Mouse (Mus musculus) embryonic facial prominence, embryonic 13.5 days (tissue): ENCODE results near the gene Scrn3. TPM values are rescaled to one million over a fixed set of nuclear protein-coding genes. Genes with fewer than 3 reads are reported as not detected.

ENCODE experiments used
- ATAC-seq: fragments of 200-750 bp; cut with Nextera tagmentation; 2 replicates; pipeline ENCODE4 v1.8.0; 2017; ENCODE audit warnings: low read depth; ENCODE audit not compliant: insufficient number of reproducible peaks, insufficient read depth, low FRiP score, low TSS enrichment
- H3K27ac ChIP-seq: fragments of 300-500 bp; sonication (generic); 2 replicates; pipeline ENCODE4 v1.5.1; 2015; ENCODE audit warnings: moderate library complexity, mild to moderate bottlenecking, inconsistent platforms
- H3K27me3 ChIP-seq: fragments of 300-500 bp; sonication (generic); 2 replicates; pipeline ENCODE4 v1.6.1; 2015; ENCODE audit warnings: mild to moderate bottlenecking, inconsistent platforms
- H3K36me3 ChIP-seq: fragments of 300-500 bp; sonication (generic); 2 replicates; pipeline ENCODE4 v1.6.1; 2015; ENCODE audit warnings: mild to moderate bottlenecking, inconsistent platforms
- H3K4me1 ChIP-seq: fragments of 300-500 bp; sonication (generic); 2 replicates; pipeline ENCODE4 v1.6.1; 2015; ENCODE audit warnings: inconsistent platforms
- H3K4me2 ChIP-seq: fragments of 300-500 bp; sonication (generic); 2 replicates; pipeline ENCODE4 v1.6.1; 2015; ENCODE audit warnings: moderate library complexity, mild to moderate bottlenecking, inconsistent platforms
- H3K4me3 ChIP-seq: fragments of 300-500 bp; sonication (generic); 2 replicates; pipeline ENCODE4 v1.5.1; 2015; ENCODE audit warnings: mild to moderate bottlenecking, inconsistent platforms
- H3K9ac ChIP-seq: fragments of 300-500 bp; sonication (generic); 2 replicates; pipeline ENCODE4 v1.6.1; 2015; ENCODE audit warnings: mild to moderate bottlenecking, inconsistent platforms
- H3K9me3 ChIP-seq: fragments of 300-500 bp; sonication (generic); 2 replicates; pipeline ENCODE4 v1.6.1; 2016; ENCODE audit warnings: inconsistent platforms
- WGBS: fragments of 180-500 bp; shearing (Covaris S2); methylation state at CpG from one replicate; pipeline ENCODE4 v1.1.7; 2015; ENCODE audit warnings: mixed read lengths; 5-methylcytosine and 5-hydroxymethylcytosine counted together
- polyA plus RNA-seq: library from polyadenylated mRNA; unstranded; fragments of >200 nt; fragmentation: Nextera tagmentation; extraction: Ambion mirVana; gene quantifications from 2 replicates; pipeline ENCODE4 v1.2.1, GENCODE M21; 2015

Gene Scrn3
- polyA plus RNA-seq, 1 experiment from 2014 or later = 15.0 TPM

- under 1% methylated on average over 17 of the region's 17 CpGs for WGBS
- ATAC-seq = no peak
- Histone ChIP-seq H3K9me3 (no peaks in the 10 kb centered on the region), H3K9ac (no peak overlapping the region), H3K4me3 (peak overlapping the region; percentile 18), H3K36me3 (no peaks in the 10 kb centered on the region), H3K27ac (no peak overlapping the region), H3K4me1 (peaks cover 55% of the 10 kb centered on the region), H3K4me2 (peak overlapping the region; percentile 24), H3K27me3 (peaks cover 95% of the 10 kb centered on the region)
Measured at GRCm38 (mm10) chr2:73269666-73270065, 42.7 kb upstream of the Scrn3 start.

DNA sequence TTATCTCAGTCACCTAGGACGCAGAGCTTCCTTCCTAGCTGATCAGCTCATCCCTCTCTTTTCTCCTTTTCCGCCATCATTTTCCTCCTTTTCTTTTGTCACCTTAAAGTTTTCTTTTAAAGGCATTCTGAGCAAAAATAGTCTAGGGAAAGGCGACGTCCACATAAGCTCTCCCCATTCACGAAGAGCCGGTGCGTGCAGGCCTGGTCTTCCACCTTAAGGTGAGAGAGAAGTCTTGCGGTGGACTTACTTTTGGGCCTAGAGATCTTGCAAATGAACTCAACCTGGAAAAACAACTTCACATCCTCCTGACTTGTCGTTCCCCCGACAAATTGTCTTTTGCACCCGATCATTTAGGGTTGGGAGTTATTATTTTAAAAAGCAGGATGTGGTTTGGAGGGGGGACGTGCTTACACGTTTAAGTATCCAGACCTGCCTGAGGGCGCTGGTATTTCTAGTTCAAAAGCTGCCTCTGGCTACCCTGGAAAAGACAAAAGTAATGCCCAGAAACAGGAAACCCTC, 42.3 kb upstream of the Scrn3 start:
- H3K9me3 ChIP-seq = no peaks in the 10 kb centered on the region
- no peaks in the 10 kb centered on the region for H3K36me3 ChIP-seq
- no peak overlapping the region for H3K9ac ChIP-seq
- H3K4me2 ChIP-seq = peak overlapping the region; percentile 67
- peak overlapping the region; percentile 49; the same call in 1 of the 2 replicates for H3K4me3 ChIP-seq
- peaks cover 52% of the 10 kb centered on the region for H3K4me1 ChIP-seq
- 6% methylated on average over 14 of the region's 14 CpGs for WGBS
- no peak for ATAC-seq
- H3K27ac ChIP-seq = no peak overlapping the region
- H3K27me3 ChIP-seq = peaks cover 92% of the 10 kb centered on the region

- Histone ChIP-seq H3K9ac (no peak overlapping the region), H3K27ac (no peak overlapping the region; the same call in 1 of the 2 replicates), H3K27me3 (peaks cover 88% of the 10 kb centered on the region), H3K9me3 (no peaks in the 10 kb centered on the region), H3K4me2 (peak overlapping the region; percentile 67), H3K4me3 (peak overlapping the region; percentile 49), H3K4me1 (peaks cover 51% of the 10 kb centered on the region), H3K36me3 (no peaks in the 10 kb centered on the region)
- no peak for ATAC-seq
- WGBS = 2% methylated on average over 38 of the region's 38 CpGs
Measured at GRCm38 (mm10) chr2:73270593-73271458, 41.6 kb upstream of the Scrn3 start.

DNA sequence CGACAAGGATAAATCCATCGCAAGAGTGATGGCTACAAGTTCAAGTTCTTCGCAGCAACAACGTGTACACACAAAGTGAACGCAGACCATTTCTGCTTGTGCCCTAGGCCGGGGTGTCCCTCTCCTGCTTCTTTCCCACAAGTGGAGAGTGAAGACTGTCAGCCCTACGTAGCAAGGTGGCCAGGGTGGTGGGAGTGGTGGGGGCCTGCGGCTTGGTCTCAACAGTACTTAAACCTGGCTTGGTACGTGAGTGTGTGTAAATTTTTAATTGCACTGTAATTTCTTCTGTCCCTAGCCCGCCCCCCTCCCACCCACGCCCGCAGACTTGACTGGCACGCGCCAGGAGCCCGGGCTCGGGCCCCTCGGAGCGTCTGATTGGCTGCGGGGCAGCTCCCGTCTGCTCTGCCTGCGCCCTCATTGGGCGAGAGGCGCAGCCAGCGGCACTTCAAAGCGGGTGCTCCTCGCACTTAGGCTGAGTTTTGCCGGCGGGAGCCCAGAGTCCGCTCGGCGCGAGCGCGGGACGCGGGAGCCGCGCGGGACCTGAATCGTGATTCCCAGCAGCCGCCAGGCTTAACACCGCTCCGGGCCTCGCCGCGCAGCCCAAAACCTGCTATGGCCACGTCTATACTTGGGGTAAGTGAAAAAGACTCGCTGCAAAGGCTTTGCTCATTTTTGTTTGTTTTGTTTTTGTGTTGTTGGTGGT, 40.8 kb upstream of the Scrn3 start, which contains the start of gene Sp9:
Sp9 (plus strand) TSS at position 467 of the 703 bp plus-strand sequence.
- WGBS = under 1% methylated on average over 48 of the region's 48 CpGs
- Histone ChIP-seq H3K4me1 (peaks cover 48% of the 10 kb centered on the region), H3K4me3 (peak within 1 kb of the TSS; percentile 49), H3K9me3 (no peaks in the 10 kb centered on the region), H3K4me2 (peak within 1 kb of the TSS; percentile 67), H3K27ac (peak within 1 kb of the TSS; percentile 29; the same call in 1 of the 2 replicates), H3K9ac (peak within 1 kb of the TSS; percentile 68), H3K27me3 (peaks cover 88% of the 10 kb centered on the region), H3K36me3 (no peaks in the 10 kb centered on the region)
- ATAC-seq = peak; percentile 80; the same call in 1 of the 2 replicates

- WGBS = under 1% methylated on average over 54 of the region's 55 CpGs
- Histone ChIP-seq H3K9me3 (no peaks in the 10 kb centered on the region), H3K27ac (0 out of 2 replicates have a peak overlapping the region, but pooled peaks have one; percentile 29), H3K9ac (peak overlapping the region; percentile 68), H3K4me2 (peak overlapping the region; percentile 67), H3K4me1 (peaks cover 56% of the 10 kb centered on the region), H3K27me3 (peaks cover 89% of the 10 kb centered on the region), H3K36me3 (no peaks in the 10 kb centered on the region), H3K4me3 (peak overlapping the region; percentile 49)
- no peak for ATAC-seq
Measured at GRCm38 (mm10) chr2:73272351-73273248, 39.8 kb upstream of the Scrn3 start.

DNA sequence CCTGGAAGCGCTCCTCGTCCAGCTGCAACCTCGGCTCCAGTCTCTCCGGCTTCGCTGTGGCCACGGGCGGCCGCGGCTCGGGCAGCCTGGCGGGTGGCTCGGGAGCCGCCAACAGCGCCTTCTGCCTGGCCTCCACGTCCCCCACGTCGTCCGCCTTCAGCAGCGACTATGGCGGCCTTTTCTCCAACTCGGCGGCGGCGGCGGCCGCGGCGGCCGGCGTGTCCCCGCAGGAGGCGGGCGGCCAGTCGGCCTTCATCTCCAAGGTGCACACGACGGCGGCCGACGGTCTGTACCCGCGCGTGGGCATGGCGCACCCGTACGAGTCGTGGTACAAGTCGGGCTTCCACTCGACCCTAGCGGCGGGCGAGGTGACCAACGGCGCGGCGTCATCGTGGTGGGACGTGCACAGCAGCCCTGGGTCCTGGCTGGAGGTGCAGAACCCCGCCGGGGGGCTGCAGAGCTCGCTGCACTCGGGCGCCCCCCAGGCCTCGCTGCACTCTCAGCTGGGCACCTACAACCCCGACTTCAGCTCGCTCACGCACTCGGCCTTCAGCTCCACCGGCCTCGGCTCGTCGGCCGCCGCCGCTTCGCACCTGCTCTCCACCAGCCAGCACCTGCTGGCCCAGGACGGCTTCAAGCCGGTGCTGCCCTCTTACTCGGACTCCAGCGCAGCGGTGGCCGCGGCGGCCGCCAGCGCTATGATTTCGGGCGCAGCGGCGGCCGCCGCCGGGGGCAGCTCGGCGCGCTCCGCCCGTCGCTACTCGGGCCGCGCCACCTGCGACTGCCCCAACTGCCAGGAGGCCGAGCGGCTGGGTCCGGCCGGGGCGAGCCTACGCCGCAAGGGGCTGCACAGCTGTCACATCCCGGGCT, 38.9 kb upstream of the Scrn3 start:
- peaks cover 58% of the 10 kb centered on the region for H3K4me1 ChIP-seq
- peak overlapping the region; percentile 68 for H3K9ac ChIP-seq
- peak; percentile 16; the same call in 1 of the 2 replicates for ATAC-seq
- no peak overlapping the region; the same call in 1 of the 2 replicates for H3K27ac ChIP-seq
- H3K9me3 ChIP-seq = no peaks in the 10 kb centered on the region
- H3K27me3 ChIP-seq = peaks cover 86% of the 10 kb centered on the region
- H3K36me3 ChIP-seq = no peaks in the 10 kb centered on the region
- H3K4me2 ChIP-seq = peak overlapping the region; percentile 67
- H3K4me3 ChIP-seq = peak overlapping the region; percentile 49
- under 1% methylated on average over 110 of the region's 110 CpGs for WGBS

DNA sequence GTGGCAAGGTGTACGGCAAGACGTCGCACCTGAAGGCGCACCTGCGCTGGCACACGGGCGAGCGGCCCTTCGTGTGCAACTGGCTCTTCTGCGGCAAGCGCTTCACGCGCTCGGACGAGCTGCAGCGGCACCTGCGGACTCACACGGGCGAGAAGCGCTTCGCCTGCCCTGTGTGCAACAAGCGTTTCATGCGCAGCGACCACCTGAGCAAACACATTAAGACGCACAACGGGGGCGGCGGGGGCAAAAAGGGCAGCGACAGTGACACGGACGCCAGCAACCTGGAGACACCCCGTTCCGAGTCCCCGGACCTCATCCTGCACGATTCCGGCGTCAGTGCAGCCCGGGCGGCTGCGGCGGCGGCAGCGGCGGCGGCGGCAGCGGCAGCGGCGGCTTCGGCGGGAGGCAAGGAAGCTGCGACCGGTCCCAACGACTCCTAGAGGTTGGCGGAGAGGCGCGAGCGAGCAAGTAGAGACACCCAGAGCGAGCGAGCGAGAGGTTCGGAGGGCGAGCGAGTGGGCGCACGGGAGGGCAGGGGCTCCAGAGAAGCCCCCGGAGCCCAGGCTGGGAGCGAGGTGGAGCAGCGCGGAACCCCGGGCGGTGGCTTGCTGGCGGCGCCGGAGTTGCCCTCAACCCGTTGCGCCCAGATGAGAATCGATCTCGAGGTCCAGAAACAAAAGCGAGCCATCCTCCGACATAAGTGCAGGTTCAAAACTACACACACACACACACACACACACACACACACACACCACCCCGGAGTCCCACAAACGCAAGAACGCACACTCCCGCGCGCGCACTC, 38.1 kb upstream of the Scrn3 start:
- Histone ChIP-seq H3K27ac (no peak overlapping the region; the same call in 1 of the 2 replicates), H3K36me3 (no peaks in the 10 kb centered on the region), H3K9me3 (no peaks in the 10 kb centered on the region), H3K27me3 (peaks cover 86% of the 10 kb centered on the region), H3K4me2 (peak overlapping the region; percentile 67), H3K9ac (peak overlapping the region; percentile 68), H3K4me1 (peaks cover 66% of the 10 kb centered on the region), H3K4me3 (peak overlapping the region; percentile 49)
- no peak for ATAC-seq
- WGBS = under 1% methylated on average over 88 of the region's 88 CpGs

DNA sequence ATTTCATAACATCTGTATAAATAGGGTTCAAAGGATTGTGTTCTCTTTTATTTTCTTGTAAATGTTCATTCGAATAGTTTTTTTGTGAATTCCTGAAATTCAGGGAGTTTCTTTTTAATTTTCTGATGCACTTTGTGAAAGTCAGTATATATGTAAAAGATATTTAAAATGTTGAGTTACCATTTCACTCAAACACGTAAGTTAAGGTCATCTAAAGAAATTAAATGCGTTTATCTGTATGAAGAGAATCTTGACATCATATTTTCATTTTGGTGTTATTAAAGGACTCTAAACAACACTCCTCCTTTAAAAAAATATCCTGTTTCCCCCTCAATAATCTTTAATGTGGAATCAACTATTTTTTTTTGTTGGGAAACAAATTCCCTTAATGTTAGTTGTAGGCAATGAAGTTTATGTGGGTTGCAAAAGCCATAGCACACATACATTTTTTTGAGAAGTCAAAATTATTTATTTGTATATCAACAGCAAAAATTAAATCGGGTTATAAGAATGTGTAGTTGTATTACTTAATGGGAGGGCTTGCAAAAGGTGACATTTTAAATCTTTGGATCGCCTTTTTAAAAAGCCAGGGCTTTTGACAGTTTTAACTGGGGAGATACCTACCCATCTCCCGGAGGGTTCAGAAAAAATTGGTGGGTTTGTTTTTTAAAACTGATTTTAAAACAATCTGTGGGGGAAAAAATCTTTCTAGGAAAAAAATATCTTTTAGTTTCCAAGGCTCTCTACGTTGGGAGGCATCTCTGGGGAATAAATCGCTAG, 37.0 kb upstream of the Scrn3 start:
- peaks cover 66% of the 10 kb centered on the region for H3K4me1 ChIP-seq
- no peak for ATAC-seq
- no peak overlapping the region for H3K4me3 ChIP-seq
- peak overlapping the region; percentile 52 for H3K4me2 ChIP-seq
- H3K9me3 ChIP-seq = no peaks in the 10 kb centered on the region
- no peak overlapping the region for H3K9ac ChIP-seq
- 11% methylated on average over 8 of the region's 8 CpGs for WGBS
- H3K36me3 ChIP-seq = no peaks in the 10 kb centered on the region
- H3K27ac ChIP-seq = no peak overlapping the region
- H3K27me3 ChIP-seq = peaks cover 86% of the 10 kb centered on the region

- H3K4me1 ChIP-seq = peaks cover 66% of the 10 kb centered on the region
- H3K36me3 ChIP-seq = no peaks in the 10 kb centered on the region
- no peak for ATAC-seq
- no peaks in the 10 kb centered on the region for H3K9me3 ChIP-seq
- no peak overlapping the region for H3K27ac ChIP-seq
- H3K27me3 ChIP-seq = peaks cover 86% of the 10 kb centered on the region
- peak overlapping the region; percentile 52 for H3K4me2 ChIP-seq
- no peak overlapping the region for H3K9ac ChIP-seq
- under 1% methylated on average over 6 of the region's 6 CpGs for WGBS
- peak overlapping the region; percentile 34; the same call in 1 of the 2 replicates for H3K4me3 ChIP-seq
Measured at GRCm38 (mm10) chr2:73276141-73276571, 36.2 kb upstream of the Scrn3 start.
